Mouse (Mus musculus): ENCODE results near the gene Ipmk. TPM values are rescaled to one million over a fixed set of nuclear protein-coding genes. Genes with fewer than 3 reads are reported as not detected.

Ipmk gene
- polyA plus RNA-seq, 1 experiment from 2014 or later, result 17.2 TPM

DNA sequence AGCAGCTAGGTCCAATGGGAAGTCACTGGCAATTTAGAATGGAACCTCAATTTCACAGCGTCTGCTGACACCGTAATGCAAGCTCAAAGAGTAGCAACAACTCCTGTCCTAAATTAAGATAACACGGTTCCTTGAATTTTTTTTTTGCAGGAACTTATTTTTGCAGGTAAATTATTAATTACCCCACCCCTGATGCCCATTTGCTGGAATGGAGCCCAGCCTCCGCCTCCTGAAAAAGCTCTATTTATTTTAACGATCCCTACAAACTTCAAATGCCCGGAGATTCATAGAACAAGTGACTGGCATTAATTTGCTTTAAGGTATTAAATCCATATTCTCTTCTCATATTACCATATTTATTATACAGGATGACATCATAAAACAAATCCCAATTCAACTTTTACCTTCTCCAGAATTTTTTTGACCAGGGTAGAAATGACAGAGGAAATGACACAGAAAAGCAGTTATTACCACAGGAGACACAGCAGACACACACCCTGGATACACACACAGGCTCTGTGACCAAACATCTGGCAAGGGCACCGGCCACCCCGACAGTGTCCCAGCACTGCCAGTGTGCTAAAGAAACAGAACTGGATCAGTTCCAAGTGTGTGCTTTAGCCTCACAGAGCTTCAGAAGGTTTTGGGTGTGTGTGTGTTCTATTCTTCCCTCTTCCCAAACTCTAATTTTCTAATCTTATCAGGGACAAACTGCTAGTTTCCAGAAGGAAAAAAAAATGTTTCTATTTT is 9.2 kb upstream of the Ipmk start:
- Histone ChIP-seq H3K4me2 (no peak overlapping the region), H3K9ac (no peak overlapping the region), H3K36me3 (ENCODE audit: insufficient read depth) (peaks cover 22% of the 10 kb centered on the region), H3K4me3 (ENCODE audit: low read depth, low read length) (no peak overlapping the region), H3K27ac (ENCODE audit: low read depth) (no peak overlapping the region), H3K9me3 (ENCODE audit: low read depth, low read length) (no peaks in the 10 kb centered on the region), H3K27me3 (ENCODE audit: insufficient read depth, low read length) (no peaks in the 10 kb centered on the region), H3K4me1 (ENCODE audit: insufficient read depth) (peaks cover 2% of the 10 kb centered on the region; the same call in 1 of the 2 replicates)
- DNase-seq (peak; percentile 18), ATAC-seq (ENCODE audit: insufficient read depth) (no peak)
- 67% methylated on average over 8 of the region's 8 CpGs for WGBS
- TF ChIP-seq CTCF (IDR thresholded peaks at IDR 0.05; ENCODE audit: low read depth), result no peak

DNA sequence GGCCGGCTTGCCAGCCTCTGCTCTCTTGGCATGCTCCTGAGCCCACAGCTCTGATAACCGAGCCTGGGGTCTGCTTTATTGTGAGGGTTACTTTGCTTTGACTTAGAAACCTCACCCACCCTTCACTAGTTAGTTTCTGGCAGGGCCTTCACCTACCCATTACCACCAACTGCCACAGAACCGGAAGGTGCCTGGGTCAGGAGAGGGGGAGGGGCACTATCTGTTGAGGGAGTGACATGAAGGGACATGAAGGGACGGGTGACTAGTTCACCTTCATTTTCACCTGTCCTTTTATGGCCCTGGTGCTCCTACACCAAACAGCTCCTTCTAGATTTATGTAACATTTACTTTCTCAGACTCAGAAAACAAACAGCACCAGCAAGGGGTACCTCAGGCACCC is 8.1 kb upstream of the Ipmk start:
- WGBS, result 61% methylated on average over 4 of the region's 4 CpGs
- Histone ChIP-seq H3K4me3 (ENCODE audit: low read depth, low read length) (no peak overlapping the region), H3K27me3 (ENCODE audit: insufficient read depth, low read length) (no peaks in the 10 kb centered on the region), H3K4me2 (no peak overlapping the region), H3K27ac (ENCODE audit: low read depth) (no peak overlapping the region), H3K9me3 (ENCODE audit: low read depth, low read length) (no peaks in the 10 kb centered on the region), H3K36me3 (ENCODE audit: insufficient read depth) (peaks cover 19% of the 10 kb centered on the region), H3K4me1 (ENCODE audit: insufficient read depth) (peaks cover 9% of the 10 kb centered on the region), H3K9ac (no peak overlapping the region)
- no peak for TF ChIP-seq CTCF (IDR thresholded peaks at IDR 0.05; ENCODE audit: low read depth)
- ATAC-seq (ENCODE audit: insufficient read depth) (no peak), DNase-seq (no peak)

DNA sequence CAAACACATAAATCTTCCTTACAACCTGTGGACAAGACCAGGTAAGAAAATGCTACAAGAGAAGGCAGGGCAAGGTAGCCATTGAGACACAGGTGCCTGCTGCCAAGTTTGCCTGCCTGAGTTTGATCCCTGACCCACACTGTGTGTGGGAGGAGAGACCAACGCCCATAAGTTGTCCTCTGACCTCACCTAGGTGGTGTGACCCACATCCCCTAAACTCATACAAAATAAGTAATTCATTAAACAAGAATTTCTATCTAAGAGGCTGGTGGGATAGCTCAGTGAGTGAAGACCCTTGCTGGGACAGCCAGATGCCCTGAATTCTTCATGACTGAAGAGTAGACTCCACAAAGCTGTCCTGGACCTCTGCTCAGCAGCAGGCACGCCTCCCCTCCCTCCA is 7.4 kb upstream of the Ipmk start:
- H3K36me3 ChIP-seq (ENCODE audit: insufficient read depth), result peaks cover 12% of the 10 kb centered on the region
- no peak for TF ChIP-seq CTCF (IDR thresholded peaks at IDR 0.05; ENCODE audit: low read depth)
- 61% methylated on average over 2 of the region's 2 CpGs for WGBS
- H3K9me3 ChIP-seq (ENCODE audit: low read depth, low read length), result no peaks in the 10 kb centered on the region
- peaks cover 9% of the 10 kb centered on the region for H3K4me1 ChIP-seq (ENCODE audit: insufficient read depth)
- H3K4me3 ChIP-seq (ENCODE audit: low read depth, low read length), result no peak overlapping the region
- ATAC-seq (ENCODE audit: insufficient read depth), result no peak
- H3K4me2 ChIP-seq, result no peak overlapping the region
- no peak overlapping the region for H3K9ac ChIP-seq
- no peaks in the 10 kb centered on the region for H3K27me3 ChIP-seq (ENCODE audit: insufficient read depth, low read length)
- no peak overlapping the region for H3K27ac ChIP-seq (ENCODE audit: low read depth)
- no peak for DNase-seq

DNA sequence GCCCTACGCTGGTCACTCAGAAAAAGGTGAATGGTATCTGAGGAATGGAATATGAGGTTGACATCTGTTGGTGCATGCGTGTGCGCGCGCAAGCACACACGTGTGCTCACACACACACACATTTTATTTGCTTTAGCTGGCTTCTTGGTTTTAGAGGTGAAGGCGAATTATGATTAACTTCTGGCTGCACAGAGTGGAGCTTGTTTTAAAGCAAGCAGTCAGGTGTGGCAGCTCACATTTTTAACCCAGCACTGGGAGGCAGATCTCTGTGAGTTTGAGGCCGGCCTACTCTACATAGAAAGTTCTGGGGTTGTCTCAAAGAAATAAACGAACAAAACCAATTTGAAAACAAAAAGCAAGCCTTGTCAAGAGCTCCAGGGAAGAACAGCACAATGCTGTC is 6.3 kb upstream of the Ipmk start:
- H3K27ac ChIP-seq (ENCODE audit: low read depth), result no peak overlapping the region
- ATAC-seq (ENCODE audit: insufficient read depth), result no peak
- H3K4me1 ChIP-seq (ENCODE audit: insufficient read depth), result peaks cover 9% of the 10 kb centered on the region
- H3K4me2 ChIP-seq, result no peak overlapping the region
- H3K4me3 ChIP-seq (ENCODE audit: low read depth, low read length), result no peak overlapping the region
- no peaks in the 10 kb centered on the region for H3K27me3 ChIP-seq (ENCODE audit: insufficient read depth, low read length)
- TF ChIP-seq CTCF (IDR thresholded peaks at IDR 0.05; ENCODE audit: low read depth), result no peak
- peaks cover 1% of the 10 kb centered on the region; the same call in 1 of the 2 replicates for H3K36me3 ChIP-seq (ENCODE audit: insufficient read depth)
- no peak for DNase-seq
- H3K9me3 ChIP-seq (ENCODE audit: low read depth, low read length), result no peaks in the 10 kb centered on the region
- 95% methylated on average over 9 of the region's 9 CpGs for WGBS
- H3K9ac ChIP-seq, result no peak overlapping the region

DNA sequence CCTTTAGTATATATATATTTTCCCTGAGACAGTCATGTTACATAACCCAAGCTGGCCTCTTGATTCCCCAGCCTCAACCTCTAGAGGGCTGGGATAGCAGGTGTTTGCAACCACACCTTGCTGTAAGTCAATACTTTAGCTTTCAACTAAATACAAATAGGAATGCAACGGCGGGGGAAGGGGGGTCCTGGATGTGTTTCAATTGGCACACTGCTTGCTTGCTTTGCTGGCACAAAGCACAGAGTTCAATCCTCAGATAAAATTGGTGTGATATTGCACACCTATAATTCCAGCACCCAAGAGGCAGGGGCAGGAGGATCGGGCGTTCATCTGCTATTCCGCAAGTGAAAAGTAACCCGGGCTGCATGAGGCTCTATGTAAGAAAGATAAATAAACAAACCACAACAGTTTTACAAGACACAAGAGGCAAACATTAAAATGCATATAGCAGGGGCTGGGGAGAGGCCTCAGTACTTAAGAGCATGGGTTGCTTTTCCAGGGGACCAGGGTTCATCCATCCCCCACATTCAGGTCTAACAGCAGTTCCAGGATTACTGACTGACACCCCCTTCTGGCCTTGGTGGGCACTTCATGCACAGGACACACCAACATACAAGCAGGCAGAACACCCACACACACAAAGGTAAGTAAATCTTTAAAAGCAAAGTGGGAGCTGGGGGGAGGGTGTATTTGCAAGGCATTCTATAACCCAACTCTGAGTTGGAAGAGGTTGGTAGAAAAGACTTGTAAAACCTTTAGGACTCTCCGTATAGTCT is 5.3 kb upstream of the Ipmk start:
- H3K4me3 ChIP-seq (ENCODE audit: low read depth, low read length), result no peak overlapping the region
- TF ChIP-seq CTCF (IDR thresholded peaks at IDR 0.05; ENCODE audit: low read depth), result peak; percentile 44
- DNase-seq, result peak; percentile 17
- WGBS, result 69% methylated on average over 7 of the region's 7 CpGs
- no peak overlapping the region for H3K27ac ChIP-seq (ENCODE audit: low read depth)
- peaks cover 9% of the 10 kb centered on the region for H3K4me1 ChIP-seq (ENCODE audit: insufficient read depth)
- no peak overlapping the region for H3K9ac ChIP-seq
- ATAC-seq (ENCODE audit: insufficient read depth), result no peak
- H3K9me3 ChIP-seq (ENCODE audit: low read depth, low read length), result no peaks in the 10 kb centered on the region
- H3K4me2 ChIP-seq, result no peak overlapping the region
- no peaks in the 10 kb centered on the region for H3K36me3 ChIP-seq (ENCODE audit: insufficient read depth)
- H3K27me3 ChIP-seq (ENCODE audit: insufficient read depth, low read length), result no peaks in the 10 kb centered on the region

DNA sequence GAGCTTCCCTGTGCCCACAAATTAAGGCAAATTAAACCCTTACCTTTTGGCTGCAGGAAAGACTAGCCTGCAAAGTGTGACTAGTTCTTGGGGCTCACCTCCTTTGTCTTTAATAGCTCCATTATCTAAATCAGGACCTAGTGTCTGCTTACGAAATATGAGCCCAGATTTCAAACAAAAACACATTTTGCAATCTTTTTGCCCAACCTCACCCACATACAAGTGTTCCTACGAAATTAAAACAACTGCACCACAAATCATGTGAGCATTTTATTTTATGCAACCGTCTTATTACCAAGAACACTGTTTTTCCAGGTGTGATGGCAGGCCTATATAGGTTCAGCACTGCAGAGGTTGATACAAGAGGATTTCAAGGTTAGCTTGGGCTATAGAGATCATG is 4.4 kb upstream of the Ipmk start:
- Histone ChIP-seq H3K27me3 (ENCODE audit: insufficient read depth, low read length) (no peaks in the 10 kb centered on the region), H3K36me3 (ENCODE audit: insufficient read depth) (no peaks in the 10 kb centered on the region), H3K9me3 (ENCODE audit: low read depth, low read length) (no peaks in the 10 kb centered on the region), H3K4me1 (ENCODE audit: insufficient read depth) (peaks cover 9% of the 10 kb centered on the region), H3K9ac (no peak overlapping the region), H3K27ac (ENCODE audit: low read depth) (no peak overlapping the region), H3K4me2 (no peak overlapping the region), H3K4me3 (ENCODE audit: low read depth, low read length) (no peak overlapping the region)
- WGBS, result 83% methylated on average over 3 of the region's 3 CpGs
- no peak for TF ChIP-seq CTCF (IDR thresholded peaks at IDR 0.05; ENCODE audit: low read depth)
- ATAC-seq (ENCODE audit: insufficient read depth), result no peak
- no peak for DNase-seq

DNA sequence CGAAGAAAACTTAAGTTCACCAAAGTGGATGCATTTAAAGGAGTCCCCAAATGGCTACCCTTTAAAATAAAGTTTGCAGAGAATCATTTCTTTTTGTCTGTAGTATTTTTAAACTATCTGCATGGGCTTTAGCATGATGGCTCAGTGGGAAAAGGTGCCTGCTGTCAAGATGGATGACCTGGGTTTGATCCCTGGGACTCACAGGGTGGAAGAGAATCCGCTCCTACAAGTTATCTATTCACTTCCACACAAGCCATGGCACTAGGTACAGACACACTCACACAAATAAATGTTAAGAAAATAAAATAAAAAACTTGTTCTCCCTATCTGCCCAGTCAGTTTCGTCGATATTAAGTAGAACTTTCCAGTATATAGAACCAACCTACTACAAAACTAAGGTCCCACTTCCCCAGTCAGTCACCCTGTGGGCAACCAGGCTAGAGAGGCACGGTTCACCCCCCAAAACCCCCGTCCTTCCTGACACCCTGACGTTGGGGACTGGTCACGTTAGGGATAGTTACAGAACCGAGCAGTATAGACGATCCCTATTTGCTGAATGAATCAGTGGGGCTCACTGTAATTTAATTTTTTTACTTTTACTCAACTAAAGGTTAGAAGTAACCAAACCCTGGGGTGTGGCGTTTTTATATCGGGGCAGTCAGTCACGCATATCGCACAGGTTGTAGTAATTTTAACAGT is 3.8 kb upstream of the Ipmk start:
- no peak for ATAC-seq (ENCODE audit: insufficient read depth)
- TF ChIP-seq CTCF (IDR thresholded peaks at IDR 0.05; ENCODE audit: low read depth), result no peak
- Histone ChIP-seq H3K4me3 (ENCODE audit: low read depth, low read length) (peak overlapping the region; percentile 81), H3K27ac (ENCODE audit: low read depth) (no peak overlapping the region), H3K36me3 (ENCODE audit: insufficient read depth) (no peaks in the 10 kb centered on the region), H3K4me2 (peak overlapping the region; percentile 82), H3K9ac (peak overlapping the region; percentile 68), H3K9me3 (ENCODE audit: low read depth, low read length) (no peaks in the 10 kb centered on the region), H3K4me1 (ENCODE audit: insufficient read depth) (peaks cover 9% of the 10 kb centered on the region), H3K27me3 (ENCODE audit: insufficient read depth, low read length) (no peaks in the 10 kb centered on the region)
- WGBS, result 22% methylated on average over 14 of the region's 14 CpGs
- DNase-seq, result no peak
